Mouse (Mus musculus) midbrain, embryonic 16.5 days (tissue): ENCODE results near the gene Bst2. TPM values are rescaled to one million over a fixed set of nuclear protein-coding genes. Genes with fewer than 3 reads are reported as not detected.
"Not testable (repeated sequence)": the region's sequence is repeated elsewhere in the genome, so short reads cannot be mapped to it uniquely, and the experiment has no call there.

Experiments
- ATAC-seq: fragments of 200-750 bp; cut with Nextera tagmentation; 2 replicates; pipeline ENCODE4 v1.8.0; 2017; ENCODE audit warnings: moderate TSS enrichment
- H3K27ac ChIP-seq: fragments of 300-500 bp; sonication (generic); 2 replicates; pipeline ENCODE4 v1.5.1; 2014; ENCODE audit warnings: mild to moderate bottlenecking, low read length, mixed read lengths
- H3K27me3 ChIP-seq: fragments of 300-500 bp; sonication (generic); 2 replicates; pipeline ENCODE4 v1.6.1; 2014; ENCODE audit warnings: low read depth, low read length, mixed read lengths; ENCODE audit not compliant: control insufficient read depth, insufficient read depth
- H3K36me3 ChIP-seq: fragments of 300-500 bp; sonication (generic); 2 replicates; pipeline ENCODE4 v1.6.1; 2014; ENCODE audit warnings: mild to moderate bottlenecking, low read length, moderate library complexity, mixed read lengths; ENCODE audit not compliant: control insufficient read depth, insufficient read depth
- H3K4me1 ChIP-seq: fragments of 300-500 bp; sonication (generic); 2 replicates; pipeline ENCODE4 v1.6.1; 2014; ENCODE audit warnings: mild to moderate bottlenecking, low read length, mixed read lengths; ENCODE audit not compliant: control insufficient read depth, insufficient read depth
- H3K4me2 ChIP-seq: fragments of 300-500 bp; sonication (generic); 2 replicates; pipeline ENCODE4 v1.6.1; 2014; ENCODE audit warnings: mild to moderate bottlenecking, low read length, mixed read lengths
- H3K4me3 ChIP-seq: fragments of 300-500 bp; sonication (generic); 2 replicates; pipeline ENCODE4 v1.5.1; 2014; ENCODE audit warnings: low read depth, mild to moderate bottlenecking, low read length, moderate library complexity, mixed read lengths
- H3K9ac ChIP-seq: fragments of 300-500 bp; sonication (generic); 2 replicates; pipeline ENCODE4 v1.6.1; 2014; ENCODE audit warnings: low read depth, low read length, mixed read lengths
- H3K9me3 ChIP-seq: fragments of 300-500 bp; sonication (generic); replicated peaks from 2 replicates; pipeline ENCODE4 v1.6.1; 2014; ENCODE audit warnings: mild to moderate bottlenecking, low read length, mixed read lengths; ENCODE audit not compliant: control insufficient read depth, poor library complexity, severe bottlenecking
- WGBS: fragments of 180-500 bp; shearing (Covaris S2); extraction: QIAGEN DNeasy Blood & Tissue Kit; methylation state at CpG from one replicate; pipeline ENCODE4 v1.1.7; 2014; 5-methylcytosine and 5-hydroxymethylcytosine counted together
- polyA plus RNA-seq: library from polyadenylated mRNA; unstranded; fragments of >200 nt; fragmentation: Nextera tagmentation; extraction: Ambion mirVana; gene quantifications from 2 replicates; pipeline ENCODE4 v1.2.1, GENCODE M21; 2015

The Bst2 gene
- polyA plus RNA-seq, 1 experiment from 2014 or later, result 7.9 TPM

DNA sequence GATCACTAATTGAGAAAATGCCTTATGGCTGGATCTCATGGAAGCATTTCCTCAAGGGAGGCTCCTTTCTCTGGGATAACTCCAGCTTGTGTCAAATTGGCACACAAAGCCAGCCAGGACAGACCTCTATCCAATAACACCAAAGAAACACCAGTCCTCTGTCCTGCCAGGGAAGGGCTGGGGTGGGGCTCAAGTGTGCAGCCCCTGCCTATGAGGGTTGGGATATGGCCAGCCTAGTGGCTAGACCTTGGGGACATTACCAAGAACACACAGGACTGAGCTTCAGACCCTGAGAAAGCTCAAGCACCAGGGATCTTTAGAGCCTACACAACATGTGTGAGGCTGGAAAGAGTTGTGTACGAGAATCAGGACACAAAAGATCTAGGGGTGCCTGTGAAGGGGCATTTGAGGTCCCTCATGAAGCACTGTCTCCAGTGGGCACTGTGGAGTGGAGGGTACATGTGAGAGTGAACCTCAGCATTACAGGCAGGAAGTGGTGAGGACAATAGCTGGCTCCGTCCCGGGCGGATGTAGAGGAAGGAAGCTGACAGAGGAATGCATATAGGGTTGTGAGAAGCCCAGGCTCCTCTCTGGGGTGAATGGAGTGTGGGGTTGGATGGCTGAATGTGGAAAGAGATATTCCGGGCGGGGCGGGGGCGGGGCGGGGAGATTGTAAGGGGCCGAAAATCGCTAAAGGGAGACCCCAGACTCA lies 8.7 kb downstream of the Bst2 start:
- Histone ChIP-seq H3K4me1 (peaks cover 3% of the 10 kb centered on the region; the same call in 1 of the 2 replicates), H3K27me3 (peaks cover 22% of the 10 kb centered on the region), H3K4me3 (no peak overlapping the region), H3K36me3 (no peaks in the 10 kb centered on the region), H3K27ac (no peak overlapping the region), H3K9me3 (no peaks in the 10 kb centered on the region), H3K9ac (no peak overlapping the region), H3K4me2 (no peak overlapping the region)
- ATAC-seq, result no peak
- 89% methylated on average over 11 of the region's 11 CpGs for WGBS

- Histone ChIP-seq H3K27me3 (peaks cover 22% of the 10 kb centered on the region), H3K9me3 (no peaks in the 10 kb centered on the region), H3K9ac (no peak overlapping the region), H3K4me2 (no peak overlapping the region), H3K4me3 (no peak overlapping the region), H3K36me3 (no peaks in the 10 kb centered on the region), H3K27ac (no peak overlapping the region; the same call in 1 of the 2 replicates), H3K4me1 (peaks cover 3% of the 10 kb centered on the region; the same call in 1 of the 2 replicates)
- no peak for ATAC-seq
- WGBS, result 44% methylated on average over 3 of the region's 3 CpGs
Measured at GRCm38 (mm10) chr8:71527162-71527870, 9.9 kb downstream of the Bst2 start.

GRCm38 (mm10) chr8:71526272-71526671 lies 11.0 kb downstream of the Bst2 start:
- no peak for ATAC-seq
- Histone ChIP-seq H3K4me1 (peaks cover 3% of the 10 kb centered on the region; the same call in 1 of the 2 replicates), H3K9me3 (no peaks in the 10 kb centered on the region), H3K27ac (no peak overlapping the region), H3K36me3 (no peaks in the 10 kb centered on the region), H3K4me2 (no peak overlapping the region), H3K27me3 (peaks cover 22% of the 10 kb centered on the region), H3K9ac (no peak overlapping the region), H3K4me3 (no peak overlapping the region)
- 7% methylated on average over 6 of the region's 6 CpGs for WGBS

DNA sequence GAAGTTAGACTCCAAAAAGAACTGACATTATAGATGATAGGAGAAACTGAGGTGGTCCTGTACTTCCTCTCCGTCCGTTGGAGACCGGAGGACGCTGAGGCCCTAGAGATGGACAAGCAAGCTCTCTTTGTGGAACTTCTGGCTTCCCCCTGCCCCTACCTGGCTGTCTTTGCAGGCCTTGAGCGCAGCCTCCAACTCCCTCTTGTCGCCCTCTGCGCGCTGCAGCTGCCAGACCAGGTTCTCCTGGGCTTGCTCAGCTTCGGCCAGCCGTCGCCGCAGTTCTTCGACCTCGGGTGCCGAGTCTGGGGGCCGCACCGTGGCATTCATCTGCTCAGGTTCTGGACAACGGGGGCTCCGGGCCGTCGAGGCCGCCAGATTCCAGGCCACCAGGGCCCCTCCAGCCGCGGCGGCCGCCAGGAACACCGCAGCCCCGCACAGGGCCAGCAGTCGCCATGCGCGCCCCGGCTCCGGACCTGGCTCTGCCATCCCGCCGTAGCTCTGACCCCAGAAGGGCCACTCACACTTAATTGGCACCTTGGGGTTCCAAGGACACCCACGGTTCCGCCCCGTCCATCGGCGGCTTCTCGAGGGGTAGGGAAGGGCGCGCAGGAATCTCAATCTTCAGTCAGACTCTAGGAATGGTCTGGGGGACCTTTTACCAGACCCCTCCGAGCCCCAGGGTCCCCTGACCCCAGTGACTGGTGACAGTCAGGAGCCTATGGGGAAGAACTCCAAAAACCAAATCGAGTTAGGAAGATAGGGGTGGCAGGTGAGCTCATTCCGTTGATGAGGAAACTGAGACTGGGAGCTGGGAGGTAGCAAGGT lies 11.8 kb downstream of the Bst2 start, which contains the start of gene Ccdc194:
Gene Ccdc194 (minus strand): TSS at position 486 of the 825 bp plus-strand sequence.
- peaks cover 3% of the 10 kb centered on the region; the same call in 1 of the 2 replicates for H3K4me1 ChIP-seq
- peak within 1 kb of the TSS; percentile 14; the same call in 1 of the 2 replicates for H3K4me2 ChIP-seq
- no peak for ATAC-seq
- H3K9me3 ChIP-seq, result no peaks in the 10 kb centered on the region
- WGBS, result 8% methylated on average over 41 of the region's 46 CpGs
- H3K9ac ChIP-seq, result no peak within 1 kb of the TSS
- H3K4me3 ChIP-seq, result no peak within 1 kb of the TSS
- no peak within 1 kb of the TSS for H3K27ac ChIP-seq
- peaks cover 22% of the 10 kb centered on the region for H3K27me3 ChIP-seq
- no peaks in the 10 kb centered on the region for H3K36me3 ChIP-seq

DNA sequence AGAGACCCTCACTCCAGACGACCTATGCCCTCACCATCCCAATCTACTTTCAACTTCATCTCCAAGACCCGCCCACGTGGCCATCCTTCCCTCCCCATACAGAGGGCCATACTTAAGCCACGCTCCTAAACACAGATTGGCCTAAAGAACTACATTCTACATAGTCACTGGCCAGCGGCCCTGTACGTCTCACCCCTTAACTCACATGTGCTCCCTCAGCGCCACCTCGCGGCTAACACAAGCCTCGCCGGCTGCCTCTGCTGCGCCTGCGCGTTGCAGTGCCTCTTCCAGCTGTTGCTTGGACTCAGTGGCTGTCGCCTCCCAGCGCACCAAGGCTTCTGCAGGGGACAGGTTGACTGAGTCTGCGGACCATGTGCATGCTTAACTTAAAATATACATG lies 15.6 kb downstream of the Bst2 start:
- Histone ChIP-seq H3K36me3 (no peaks in the 10 kb centered on the region), H3K4me2 (peak overlapping the region; percentile 30; the same call in 1 of the 2 replicates), H3K27ac (no peak overlapping the region), H3K9ac (no peak overlapping the region), H3K27me3 (peaks cover 17% of the 10 kb centered on the region), H3K4me1 (peaks cover 3% of the 10 kb centered on the region; the same call in 1 of the 2 replicates), H3K4me3 (no peak overlapping the region), H3K9me3 (no peaks in the 10 kb centered on the region)
- peak; percentile 83 for ATAC-seq
- WGBS, result 2% methylated on average over 17 of the region's 17 CpGs

- not testable (repeated sequence) for H3K36me3 ChIP-seq, H3K4me2 ChIP-seq, H3K9me3 ChIP-seq, ATAC-seq, H3K9ac ChIP-seq, H3K4me3 ChIP-seq, H3K4me1 ChIP-seq, H3K27me3 ChIP-seq, H3K27ac ChIP-seq
- WGBS, result 45% methylated on average over 8 of the region's 10 CpGs
Measured at GRCm38 (mm10) chr8:71519037-71519825, 18.0 kb downstream of the Bst2 start.

GRCm38 (mm10) chr8:71516786-71517185 lies 20.5 kb downstream of the Bst2 start:
- Histone ChIP-seq H3K4me1 (no peaks in the 10 kb centered on the region), H3K9me3 (no peaks in the 10 kb centered on the region), H3K9ac (no peak overlapping the region), H3K36me3 (no peaks in the 10 kb centered on the region), H3K27me3 (no peaks in the 10 kb centered on the region), H3K4me2 (no peak overlapping the region), H3K4me3 (no peak overlapping the region), H3K27ac (no peak overlapping the region)
- 23% methylated on average over 6 of the region's 6 CpGs for WGBS
- ATAC-seq, result no peak

- Histone ChIP-seq H3K36me3 (no peaks in the 10 kb centered on the region), H3K27ac (no peak overlapping the region), H3K4me1 (no peaks in the 10 kb centered on the region), H3K9me3 (no peaks in the 10 kb centered on the region), H3K4me3 (no peak overlapping the region), H3K27me3 (peaks cover 13% of the 10 kb centered on the region; the same call in 1 of the 2 replicates), H3K9ac (no peak overlapping the region), H3K4me2 (no peak overlapping the region)
- WGBS, result 73% methylated on average over 5 of the region's 5 CpGs
- ATAC-seq, result no peak
Measured at GRCm38 (mm10) chr8:71515043-71515442, 22.2 kb downstream of the Bst2 start.
